Mouse (Mus musculus) heart, embryonic 11.5 days (tissue): ENCODE measurements around the gene Vwa7. TPM values are rescaled to one million over a fixed set of nuclear protein-coding genes. Genes with fewer than 3 reads are reported as not detected.

Experiments used
- ATAC-seq: fragments of 200-750 bp; cut with Nextera tagmentation; replicated peaks from 2 replicates; pipeline ENCODE4 v1.8.0; 2017; ENCODE audit warnings: moderate library complexity; ENCODE audit not compliant: insufficient number of reproducible peaks, low FRiP score, low TSS enrichment
- H3K27ac ChIP-seq: fragments of 300-500 bp; sonication (generic); 2 replicates; pipeline ENCODE4 v1.5.1; 2014; ENCODE audit warnings: mild to moderate bottlenecking, low read depth, low read length
- H3K27me3 ChIP-seq: fragments of 300-500 bp; sonication (generic); 2 replicates; pipeline ENCODE4 v1.6.1; 2014; ENCODE audit warnings: mild to moderate bottlenecking, low read length, mixed read lengths; ENCODE audit not compliant: control insufficient read depth, insufficient read depth
- H3K36me3 ChIP-seq: fragments of 300-500 bp; sonication (generic); 2 replicates; pipeline ENCODE4 v1.6.1; 2014; ENCODE audit warnings: mild to moderate bottlenecking, low read length, moderate library complexity, mixed read lengths; ENCODE audit not compliant: control insufficient read depth, insufficient read depth
- H3K4me1 ChIP-seq: fragments of 300-500 bp; sonication (generic); 2 replicates; pipeline ENCODE4 v1.6.1; 2014; ENCODE audit warnings: low read length; ENCODE audit not compliant: control insufficient read depth, insufficient read depth
- H3K4me2 ChIP-seq: fragments of 300-500 bp; sonication (generic); 2 replicates; pipeline ENCODE4 v1.6.1; 2014; ENCODE audit warnings: mild to moderate bottlenecking, moderate library complexity
- H3K4me3 ChIP-seq: fragments of 300-500 bp; sonication (generic); 2 replicates; pipeline ENCODE4 v1.5.1; 2014; ENCODE audit warnings: low read depth, low read length
- H3K9ac ChIP-seq: fragments of 300-500 bp; sonication (generic); 2 replicates; pipeline ENCODE4 v1.6.1; 2014; ENCODE audit warnings: mild to moderate bottlenecking, low read depth, low read length, moderate library complexity
- H3K9me3 ChIP-seq: fragments of 300-500 bp; sonication (generic); replicated peaks from 2 replicates; pipeline ENCODE4 v1.6.1; 2016; ENCODE audit warnings: low read length; ENCODE audit not compliant: control insufficient read depth
- WGBS: fragments of 180-500 bp; shearing (Covaris S2); extraction: QIAGEN DNeasy Blood & Tissue Kit; methylation state at CpG from one replicate; pipeline ENCODE4 v1.1.7; 2014; ENCODE audit not compliant: insufficient replicate concordance; 5-methylcytosine and 5-hydroxymethylcytosine counted together
- polyA plus RNA-seq: library from polyadenylated mRNA; unstranded; fragments of >200 nt; fragmentation: Nextera tagmentation; extraction: Ambion mirVana; gene quantifications from 2 replicates; pipeline ENCODE4 v1.2.1, GENCODE M21; 2014

Vwa7 gene
- polyA plus RNA-seq, 1 experiment from 2014 or later: 0.20 TPM

- Histone ChIP-seq H3K9ac (no peak overlapping the region), H3K36me3 (no peaks in the 10 kb centered on the region), H3K9me3 (no peaks in the 10 kb centered on the region), H3K27ac (no peak overlapping the region), H3K4me2 (no peak overlapping the region), H3K4me3 (no peak overlapping the region), H3K27me3 (peaks cover 25% of the 10 kb centered on the region), H3K4me1 (peaks cover 4% of the 10 kb centered on the region; the same call in 1 of the 2 replicates)
- ATAC-seq: no peak
- WGBS: 49% methylated on average over 6 of the region's 6 CpGs
Measured at GRCm38 (mm10) chr17:35070556-35071229, 54.3 kb downstream of the Vwa7 start.

DNA sequence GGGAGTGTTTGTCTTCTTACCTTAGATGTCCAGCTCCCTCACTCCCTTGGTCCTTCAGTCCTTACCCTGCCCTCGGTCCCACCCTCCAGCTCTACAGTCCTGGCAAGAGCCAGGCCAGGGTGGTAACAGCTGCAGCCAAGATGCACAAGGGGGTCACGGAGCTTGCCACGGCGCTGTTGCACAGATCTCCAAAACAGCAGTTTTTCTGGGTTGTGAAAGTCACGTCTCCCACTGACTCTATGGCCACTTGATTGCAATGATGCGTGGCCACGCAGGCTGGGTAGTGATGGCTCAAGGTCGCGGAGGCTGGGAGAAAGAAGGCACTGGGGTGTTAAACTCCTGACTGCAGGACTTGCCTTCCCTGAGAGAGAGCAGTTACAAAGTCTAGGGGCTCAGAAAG, 55.1 kb downstream of the Vwa7 start:
- WGBS: 77% methylated on average over 9 of the region's 9 CpGs
- H3K9ac ChIP-seq: no peak overlapping the region
- H3K4me2 ChIP-seq: no peak overlapping the region
- H3K27ac ChIP-seq: no peak overlapping the region
- 0 out of 2 replicates have a peak, but pooled peaks cover 4% of the 10 kb centered on the region for H3K4me1 ChIP-seq
- no peaks in the 10 kb centered on the region for H3K36me3 ChIP-seq
- no peak for ATAC-seq
- peaks cover 17% of the 10 kb centered on the region for H3K27me3 ChIP-seq
- H3K4me3 ChIP-seq: no peak overlapping the region
- no peaks in the 10 kb centered on the region for H3K9me3 ChIP-seq

- H3K9ac ChIP-seq: no peak overlapping the region
- H3K4me3 ChIP-seq: no peak overlapping the region
- H3K4me1 ChIP-seq: peaks cover 14% of the 10 kb centered on the region; the same call in 1 of the 2 replicates
- WGBS: 43% methylated on average over 17 of the region's 17 CpGs
- ATAC-seq: no peak
- H3K36me3 ChIP-seq: no peaks in the 10 kb centered on the region
- no peaks in the 10 kb centered on the region for H3K27me3 ChIP-seq
- H3K9me3 ChIP-seq: no peaks in the 10 kb centered on the region
- no peak overlapping the region for H3K4me2 ChIP-seq
- no peak overlapping the region for H3K27ac ChIP-seq
Measured at GRCm38 (mm10) chr17:35074097-35074496, 57.7 kb downstream of the Vwa7 start.

Other genes with a start within 250 kb of the Vwa7 start
- not detected in 2 replicates for gene Cyp21a1, start 212.0 kb upstream of the Vwa7 start, polyA plus RNA-seq
- gene Stk19, start 179.6 kb upstream of the Vwa7 start, polyA plus RNA-seq: 15.7 and 17.8 TPM in 2 replicates
- gene Dxo, start 179.6 kb upstream of the Vwa7 start, polyA plus RNA-seq: 37.3 and 38.7 TPM in 2 replicates
- gene Skiv2l, start 166.4 kb upstream of the Vwa7 start, polyA plus RNA-seq: 24.3 and 30.3 TPM in 2 replicates
- 89.9 and 96.8 TPM in 2 replicates for gene Nelfe, start 166.2 kb upstream of the Vwa7 start, polyA plus RNA-seq
- 0.65 and 2.5 TPM in 2 replicates for gene Cfb, start 154.1 kb upstream of the Vwa7 start, polyA plus RNA-seq
- gene Zbtb12, start 137.1 kb upstream of the Vwa7 start, polyA plus RNA-seq: 0.52 and 0.59 TPM in 2 replicates
- not detected in 2 replicates for gene Gm20547, start 134.5 kb upstream of the Vwa7 start, polyA plus RNA-seq
- gene C2, start 118.3 kb upstream of the Vwa7 start, polyA plus RNA-seq: 0.70 and 0.94 TPM in 2 replicates
- gene Ehmt2, start 118.1 kb upstream of the Vwa7 start, polyA plus RNA-seq: 32.4 and 42.3 TPM in 2 replicates
- 0.10 and 0.13 TPM in 2 replicates for gene Slc44a4, start 102.1 kb upstream of the Vwa7 start, polyA plus RNA-seq
- gene Neu1, start 85.3 kb upstream of the Vwa7 start, polyA plus RNA-seq: 16.0 and 16.6 TPM in 2 replicates
- gene Hspa1b, start 57.3 kb upstream of the Vwa7 start, polyA plus RNA-seq: 0.48 and 0.50 TPM in 2 replicates
- not detected in 2 replicates for gene Gm20481, start 46.7 kb upstream of the Vwa7 start, polyA plus RNA-seq
- 1.9 and 2.5 TPM in 2 replicates for gene Hspa1a, start 44.4 kb upstream of the Vwa7 start, polyA plus RNA-seq
- gene Hspa1l, start 43.9 kb upstream of the Vwa7 start, polyA plus RNA-seq: 1.7 and 4.0 TPM in 2 replicates
- 162 and 169 TPM in 2 replicates for gene Lsm2, start 34.7 kb upstream of the Vwa7 start, polyA plus RNA-seq
- 55.7 and 59.7 TPM in 2 replicates for gene Vars, start 15.6 kb upstream of the Vwa7 start, polyA plus RNA-seq
- 1.8 and 2.1 TPM in 2 replicates for gene Sapcd1, start 11.4 kb downstream of the Vwa7 start, polyA plus RNA-seq
- gene Msh5, start 30.2 kb downstream of the Vwa7 start, polyA plus RNA-seq: 4.4 and 4.6 TPM in 2 replicates
- gene Clic1, start 33.4 kb downstream of the Vwa7 start, polyA plus RNA-seq: 86.4 and 228 TPM in 2 replicates
- gene Ddah2, start 42.5 kb downstream of the Vwa7 start, polyA plus RNA-seq: 213 and 217 TPM in 2 replicates
- gene Ly6g6c, start 48.8 kb downstream of the Vwa7 start, polyA plus RNA-seq: not detected in 2 replicates
- gene Mpig6b, start 49.6 kb downstream of the Vwa7 start, polyA plus RNA-seq: 1.4 and 1.8 TPM in 2 replicates
- gene Ly6g6e, start 60.3 kb downstream of the Vwa7 start, polyA plus RNA-seq: 0.42 TPM in 1 of 2 replicates, not detected in the other
- gene Ly6g6d, start 61.5 kb downstream of the Vwa7 start, polyA plus RNA-seq: 2.0 and 2.2 TPM in 2 replicates
- gene Ly6g6f, start 69.0 kb downstream of the Vwa7 start, polyA plus RNA-seq: 1.8 TPM in 2 replicates
- 47.4 and 51.2 TPM in 2 replicates for gene Abhd16a, start 72.7 kb downstream of the Vwa7 start, polyA plus RNA-seq
- gene Ly6g5c, start 91.7 kb downstream of the Vwa7 start, polyA plus RNA-seq: not detected in 2 replicates
- 0.36 and 0.56 TPM in 2 replicates for gene Ly6g5b, start 98.8 kb downstream of the Vwa7 start, polyA plus RNA-seq
- 15.7 and 17.2 TPM in 2 replicates for gene Gpank1, start 104.9 kb downstream of the Vwa7 start, polyA plus RNA-seq
- 221 and 222 TPM in 2 replicates for gene Csnk2b, start 105.5 kb downstream of the Vwa7 start, polyA plus RNA-seq
- gene D17H6S53E, start 109.8 kb downstream of the Vwa7 start, polyA plus RNA-seq: 8.4 and 10.8 TPM in 2 replicates
- gene Apom, start 115.5 kb downstream of the Vwa7 start, polyA plus RNA-seq: 2.3 and 12.9 TPM in 2 replicates
- 72.5 and 77.4 TPM in 2 replicates for gene Bag6, start 118.6 kb downstream of the Vwa7 start, polyA plus RNA-seq
- gene Prrc2a, start 148.3 kb downstream of the Vwa7 start, polyA plus RNA-seq: 128 and 163 TPM in 2 replicates
- gene Aif1, start 159.5 kb downstream of the Vwa7 start, polyA plus RNA-seq: 2.7 and 4.2 TPM in 2 replicates
- gene Lst1, start 171.9 kb downstream of the Vwa7 start, polyA plus RNA-seq: 4.9 and 5.0 TPM in 2 replicates
- gene Ltb, start 177.9 kb downstream of the Vwa7 start, polyA plus RNA-seq: 0.42 TPM in 1 of 2 replicates, not detected in the other
- gene Tnf, start 185.4 kb downstream of the Vwa7 start, polyA plus RNA-seq: not detected in 2 replicates
- not detected in 2 replicates for gene Lta, start 188.8 kb downstream of the Vwa7 start, polyA plus RNA-seq
- 0.44 TPM in 1 of 2 replicates, not detected in the other for gene Gm16181, start 204.3 kb downstream of the Vwa7 start, polyA plus RNA-seq
- gene Atp6v1g2, start 217.1 kb downstream of the Vwa7 start, polyA plus RNA-seq: 9.3 and 10.1 TPM in 2 replicates
- 2.3 and 4.9 TPM in 2 replicates for gene Nfkbil1, start 219.2 kb downstream of the Vwa7 start, polyA plus RNA-seq
- 317 and 318 TPM in 2 replicates for gene Ddx39b, start 225.2 kb downstream of the Vwa7 start, polyA plus RNA-seq
- 21.0 and 29.1 TPM in 2 replicates for gene H2-D1, start 246.2 kb downstream of the Vwa7 start, polyA plus RNA-seq